Mouse (Mus musculus): ENCODE data around the gene St8sia2. TPM values are rescaled to one million over a fixed set of nuclear protein-coding genes. Genes with fewer than 3 reads are reported as not detected.

The St8sia2 gene
- total RNA-seq, 2 experiments from 2014 or later = 6.5 to 7.7 TPM

DNA sequence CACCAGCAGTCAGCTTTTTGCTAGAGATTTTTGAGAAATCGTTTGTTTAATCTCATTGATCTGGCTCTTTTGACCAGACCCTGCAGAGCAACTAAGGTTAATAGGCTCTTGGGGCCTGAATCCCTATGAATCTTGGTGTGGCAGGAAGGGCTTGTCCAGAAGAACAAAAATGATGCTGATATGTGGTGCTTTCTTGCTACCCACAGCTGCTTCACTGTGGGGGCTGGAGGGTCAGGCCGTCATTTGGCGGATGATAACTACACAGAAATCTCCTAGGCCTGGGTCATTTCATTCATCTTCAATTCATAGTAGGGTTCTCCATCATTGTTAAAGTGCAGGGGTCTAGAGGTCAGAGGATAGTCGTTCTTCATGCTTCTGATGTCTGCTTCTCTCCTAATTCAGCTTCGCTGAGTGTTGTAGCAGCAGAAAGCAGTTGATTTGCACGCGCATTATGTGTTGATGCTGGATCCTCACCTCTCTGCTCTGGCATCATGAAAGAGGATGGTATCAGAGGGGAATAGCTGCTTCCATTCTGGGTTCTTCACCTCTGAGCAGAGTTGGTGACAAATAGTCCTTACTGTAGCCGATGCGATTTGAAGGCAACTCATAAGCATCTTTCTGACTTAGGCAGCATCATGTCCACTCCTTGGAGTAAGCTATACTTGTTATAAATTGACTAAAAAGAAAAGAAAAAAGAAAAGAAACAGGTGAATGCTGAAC is 122.4 kb downstream of the St8sia2 start:
- DNase-seq (ENCODE audit: low spot score in 2 of 2) = no peak

GRCm38 (mm10) chr7:73890466-73890865 is 123.0 kb downstream of the St8sia2 start:
- no peak for DNase-seq (ENCODE audit: low spot score in 2 of 2)
